Mouse (Mus musculus): ENCODE measurements at regions not wholly inside any gene's neighbourhood (a gene's known extent, or its start where the extent isn't known, plus 50 kb on each side); places are given as distances from the start of the nearest gene placed in this dataset.
"Not testable (repeated sequence)": the region's sequence is repeated elsewhere in the genome, so short reads cannot be mapped to it uniquely, and the experiment has no call there.

GRCm38 (mm10) chr5:67487965-67488409, 59.9 kb upstream of the Bend4 start:
- peak; percentile 5 for DNase-seq (ENCODE audit: low spot score)

- DNase-seq (ENCODE audit: low spot score) = not testable (repeated sequence)
Measured at GRCm38 (mm10) chr5:67490709-67491108, 62.6 kb upstream of the Bend4 start.

- no peak for DNase-seq (ENCODE audit: low spot score)
Measured at GRCm38 (mm10) chr5:67492893-67493302, 64.8 kb upstream of the Bend4 start.

- no peak for DNase-seq (ENCODE audit: low spot score)
Measured at GRCm38 (mm10) chr5:67496710-67497109, 68.6 kb upstream of the Bend4 start.

GRCm38 (mm10) chr5:67520251-67520650, 87.4 kb upstream of the Shisa3 start:
- DNase-seq (ENCODE audit: low spot score) = no peak

GRCm38 (mm10) chr5:67521423-67521912, 86.2 kb upstream of the Shisa3 start:
- no peak for DNase-seq (ENCODE audit: low spot score)

GRCm38 (mm10) chr5:67530149-67530548, 77.5 kb upstream of the Shisa3 start:
- DNase-seq (ENCODE audit: low spot score) = no peak

- peak; percentile 47 for DNase-seq (ENCODE audit: low spot score)
Measured at GRCm38 (mm10) chr5:67530957-67531356, 76.7 kb upstream of the Shisa3 start.

GRCm38 (mm10) chr5:67532351-67532750, 75.3 kb upstream of the Shisa3 start:
- peak; percentile 71 for DNase-seq (ENCODE audit: low spot score)

GRCm38 (mm10) chr5:67532756-67533255, 74.9 kb upstream of the Shisa3 start:
- DNase-seq (ENCODE audit: low spot score) = no peak

- no peak for DNase-seq (ENCODE audit: low spot score)
Measured at GRCm38 (mm10) chr5:67534056-67534455, 73.6 kb upstream of the Shisa3 start.

- DNase-seq (ENCODE audit: low spot score) = no peak
Measured at GRCm38 (mm10) chr5:67537990-67538389, 69.7 kb upstream of the Shisa3 start.

- DNase-seq (ENCODE audit: low spot score) = no peak
Measured at GRCm38 (mm10) chr5:67539591-67540238, 68.0 kb upstream of the Shisa3 start.

GRCm38 (mm10) chr5:67541867-67542266, 65.8 kb upstream of the Shisa3 start:
- no peak for DNase-seq (ENCODE audit: low spot score)

- DNase-seq (ENCODE audit: low spot score) = peak; percentile 24
Measured at GRCm38 (mm10) chr5:67544028-67544589, 63.6 kb upstream of the Shisa3 start.

GRCm38 (mm10) chr5:67550257-67550656, 57.4 kb upstream of the Shisa3 start:
- no peak for DNase-seq (ENCODE audit: low spot score)

- no peak for DNase-seq (ENCODE audit: low spot score)
Measured at GRCm38 (mm10) chr5:67551668-67552390, 55.9 kb upstream of the Shisa3 start.

GRCm38 (mm10) chr5:67552865-67553264, 54.8 kb upstream of the Shisa3 start:
- DNase-seq (ENCODE audit: low spot score) = no peak

All from yolk sac, embryonic 10.5 days (tissue).